Mouse (Mus musculus) intestine, embryonic 14.5 days (tissue): ENCODE results near the gene Rrp7a. TPM values are rescaled to one million over a fixed set of nuclear protein-coding genes. Genes with fewer than 3 reads are reported as not detected.
"Not testable (repeated sequence)": the region's sequence is repeated elsewhere in the genome, so short reads cannot be mapped to it uniquely, and the experiment has no call there.

Experiments used
- ATAC-seq: fragments of 200-750 bp; cut with Nextera tagmentation; replicated peaks from 2 replicates; pipeline ENCODE4 v1.8.0; 2017; ENCODE audit warnings: low read depth, moderate number of reproducible peaks, moderate TSS enrichment, moderate library complexity; ENCODE audit not compliant: low FRiP score, low TSS enrichment
- DNase-seq: peaks from one replicate; pipeline ENCODE4 v3.0.0-alpha.2; 2018; ENCODE audit warnings: low spot score
- H3K27ac ChIP-seq: fragments of 300-500 bp; sonication (generic); 2 replicates; pipeline ENCODE4 v1.5.1; 2014; ENCODE audit warnings: low read depth, mild to moderate bottlenecking, control low read depth
- H3K27me3 ChIP-seq: fragments of 300-500 bp; sonication (generic); replicated peaks from 2 replicates; pipeline ENCODE4 v1.6.1; 2014; ENCODE audit warnings: low read length, control low read depth; ENCODE audit not compliant: control insufficient read depth, insufficient read depth
- H3K36me3 ChIP-seq: fragments of 300-500 bp; sonication (generic); 2 replicates; pipeline ENCODE4 v1.6.1; 2014; ENCODE audit warnings: low read length, control low read depth; ENCODE audit not compliant: control insufficient read depth, insufficient read depth
- H3K4me1 ChIP-seq: fragments of 300-500 bp; sonication (generic); replicated peaks from 2 replicates; pipeline ENCODE4 v1.6.1; 2014; ENCODE audit warnings: low read length, control low read depth, mixed read lengths; ENCODE audit not compliant: control insufficient read depth, insufficient read depth
- H3K4me2 ChIP-seq: fragments of 300-500 bp; sonication (generic); 2 replicates; pipeline ENCODE4 v1.6.1; 2014; ENCODE audit warnings: low read length
- H3K4me3 ChIP-seq: fragments of 300-500 bp; sonication (generic); 2 replicates; pipeline ENCODE4 v1.5.1; 2014; ENCODE audit warnings: low read depth, low read length, control low read depth, mixed read lengths
- H3K9ac ChIP-seq: fragments of 300-500 bp; sonication (generic); 2 replicates; pipeline ENCODE4 v1.6.1; 2014; ENCODE audit warnings: mild to moderate bottlenecking, low read length
- H3K9me3 ChIP-seq: fragments of 300-500 bp; sonication (generic); 2 replicates; pipeline ENCODE4 v1.6.1; 2016; ENCODE audit warnings: low read length, control low read depth; ENCODE audit not compliant: control insufficient read depth
- WGBS: fragments of 180-500 bp; shearing (Covaris S2); extraction: QIAGEN DNeasy Blood & Tissue Kit; methylation state at CpG from one replicate; pipeline ENCODE4 v1.1.7; 2014; 5-methylcytosine and 5-hydroxymethylcytosine counted together
- polyA plus RNA-seq: library from polyadenylated mRNA; unstranded; fragments of >200 nt; fragmentation: Nextera tagmentation; extraction: Ambion mirVana; gene quantifications from 2 replicates; pipeline ENCODE4 v1.2.1, GENCODE M21; 2014

The Rrp7a gene
- polyA plus RNA-seq, 1 experiment from 2014 or later = 60.7 TPM

- not testable (repeated sequence) for H3K27ac ChIP-seq, H3K9me3 ChIP-seq, H3K4me2 ChIP-seq, H3K9ac ChIP-seq, DNase-seq, H3K4me1 ChIP-seq, H3K27me3 ChIP-seq, H3K4me3 ChIP-seq, ATAC-seq
- peaks cover 69% of the 10 kb centered on the region for H3K36me3 ChIP-seq
- WGBS = 76% methylated on average over 3 of the region's 3 CpGs
Observed at GRCm38 (mm10) chr15:83127037-83127436, 4.4 kb upstream of the Rrp7a start.

GRCm38 (mm10) chr15:83126582-83126981 is 4.0 kb upstream of the Rrp7a start:
- Histone ChIP-seq H3K4me1 (peaks cover 1% of the 10 kb centered on the region; the same call in 1 of the 2 replicates), H3K9ac (no peak overlapping the region), H3K27me3 (no peaks in the 10 kb centered on the region), H3K9me3 (no peaks in the 10 kb centered on the region), H3K4me2 (no peak overlapping the region), H3K36me3 (peaks cover 65% of the 10 kb centered on the region), H3K4me3 (no peak overlapping the region), H3K27ac (no peak overlapping the region)
- ATAC-seq (no peak), DNase-seq (no peak)
- WGBS = 94% methylated on average over 9 of the region's 9 CpGs

- no peak overlapping the region for H3K27ac ChIP-seq
- peaks cover 5% of the 10 kb centered on the region; the same call in 1 of the 2 replicates for H3K4me1 ChIP-seq
- peaks cover 45% of the 10 kb centered on the region for H3K36me3 ChIP-seq
- H3K4me3 ChIP-seq = no peak overlapping the region
- no peaks in the 10 kb centered on the region for H3K27me3 ChIP-seq
- no peak overlapping the region for H3K4me2 ChIP-seq
- ATAC-seq (no peak), DNase-seq (no peak)
- H3K9me3 ChIP-seq = no peaks in the 10 kb centered on the region
- WGBS = 67% methylated on average over 5 of the region's 5 CpGs
- H3K9ac ChIP-seq = no peak overlapping the region
Observed at GRCm38 (mm10) chr15:83124625-83125024, 2.0 kb upstream of the Rrp7a start.

- Histone ChIP-seq H3K27me3 (no peaks in the 10 kb centered on the region), H3K36me3 (peaks cover 45% of the 10 kb centered on the region), H3K9me3 (no peaks in the 10 kb centered on the region), H3K4me1 (peaks cover 5% of the 10 kb centered on the region; the same call in 1 of the 2 replicates), H3K9ac (peak overlapping the region; percentile 66), H3K4me3 (peak overlapping the region; percentile 77), H3K4me2 (peak overlapping the region; percentile 76), H3K27ac (peak overlapping the region; percentile 62)
- 3% methylated on average over 43 of the region's 43 CpGs for WGBS
- ATAC-seq (peak; percentile 44), DNase-seq (peak; percentile 72)
Observed at GRCm38 (mm10) chr15:83121709-83122565, 664 bp downstream of the Rrp7a start.

- Histone ChIP-seq H3K4me2 (no peak overlapping the region), H3K9me3 (no peaks in the 10 kb centered on the region), H3K36me3 (peaks cover 48% of the 10 kb centered on the region), H3K27ac (no peak overlapping the region), H3K27me3 (no peaks in the 10 kb centered on the region), H3K9ac (no peak overlapping the region), H3K4me3 (no peak overlapping the region), H3K4me1 (peaks cover 5% of the 10 kb centered on the region)
- DNase-seq = no peak
- no peak for ATAC-seq
- 70% methylated on average over 7 of the region's 7 CpGs for WGBS
Observed at GRCm38 (mm10) chr15:83118360-83118759, 4.2 kb downstream of the Rrp7a start.

- Histone ChIP-seq H3K4me1 (peaks cover 4% of the 10 kb centered on the region; the same call in 1 of the 2 replicates), H3K36me3 (peaks cover 48% of the 10 kb centered on the region), H3K9ac (no peak overlapping the region), H3K27me3 (no peaks in the 10 kb centered on the region), H3K4me2 (no peak overlapping the region), H3K27ac (no peak overlapping the region), H3K9me3 (no peaks in the 10 kb centered on the region), H3K4me3 (no peak overlapping the region)
- ATAC-seq = no peak
- 82% methylated on average over 6 of the region's 6 CpGs for WGBS
- no peak for DNase-seq
Observed at GRCm38 (mm10) chr15:83115071-83115470, 7.5 kb downstream of the Rrp7a start.

GRCm38 (mm10) chr15:83114106-83114505 is 8.5 kb downstream of the Rrp7a start:
- H3K4me2 ChIP-seq = no peak overlapping the region

GRCm38 (mm10) chr15:83112898-83113297 is 9.7 kb downstream of the Rrp7a start:
- H3K4me3 ChIP-seq = no peak overlapping the region
- peaks cover 4% of the 10 kb centered on the region; the same call in 1 of the 2 replicates for H3K4me1 ChIP-seq
- peak; percentile 81 for DNase-seq
- ATAC-seq = 0 out of 2 replicates have a peak, but pooled peaks have one; percentile 37
- no peaks in the 10 kb centered on the region for H3K9me3 ChIP-seq
- H3K27me3 ChIP-seq = no peaks in the 10 kb centered on the region
- H3K27ac ChIP-seq = no peak overlapping the region
- peaks cover 31% of the 10 kb centered on the region for H3K36me3 ChIP-seq
- 11% methylated on average over 8 of the region's 11 CpGs for WGBS
- H3K9ac ChIP-seq = no peak overlapping the region
- H3K4me2 ChIP-seq = no peak overlapping the region

More at GRCm38 (mm10) chr15:83114106-83114505, 8.5 kb downstream of the Rrp7a start:
- no peak for DNase-seq
- WGBS = 76% methylated on average over 9 of the region's 9 CpGs
- Histone ChIP-seq H3K4me3 (no peak overlapping the region), H3K9me3 (no peaks in the 10 kb centered on the region), H3K9ac (no peak overlapping the region), H3K36me3 (peaks cover 43% of the 10 kb centered on the region), H3K4me1 (peaks cover 4% of the 10 kb centered on the region; the same call in 1 of the 2 replicates), H3K27ac (no peak overlapping the region), H3K27me3 (no peaks in the 10 kb centered on the region)
- ATAC-seq = no peak
